Mouse (Mus musculus): ENCODE data around the gene Tra2a. TPM values are rescaled to one million over a fixed set of nuclear protein-coding genes. Genes with fewer than 3 reads are reported as not detected.
A peak's percentile ranks its signal among the peaks of the same experiment; 100 is the strongest.

The Tra2a gene
- total and polyA plus RNA-seq, 3 experiments: 55.4 to 120 (median 103) TPM

DNA sequence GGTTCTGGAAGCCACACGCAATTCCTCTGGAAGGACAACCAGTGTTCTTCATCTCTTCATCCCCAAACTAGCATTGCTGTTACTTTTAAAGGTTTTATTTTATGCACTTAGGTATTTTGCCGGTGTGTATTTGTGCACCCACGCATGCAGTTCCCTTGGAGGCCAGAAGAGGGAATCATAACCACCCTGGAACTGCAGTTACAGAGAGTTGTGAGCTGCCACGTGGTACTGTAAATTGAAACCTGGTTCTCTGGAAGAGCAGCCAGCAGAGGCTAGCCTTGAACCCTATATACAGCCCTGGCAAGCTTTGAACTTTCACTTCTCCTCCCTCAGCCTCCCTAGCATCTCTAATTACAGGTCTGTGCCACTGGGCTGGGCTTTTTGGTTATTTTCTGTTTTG, 30.5 kb downstream of the Tra2a start:
- dilution Hi-C loops (cut with MboI; ENCODE audit: extremely low pct_ligation_motif_present, extremely low pct_unique_long_range_greater_than_20kb, low sequenced_read_pairs): no loop called here
- TF ChIP-seq MEF2A (IDR thresholded peaks at IDR 0.05; ENCODE audit: borderline replicate concordance, low read depth, low read length) (no peak), BHLHE40 (IDR thresholded peaks at IDR 0.05; ENCODE audit: low read depth, low read length) (no peak), ZMIZ1 (IDR thresholded peaks at IDR 0.05; ENCODE audit: low read depth, low read length) (no peak), E2F4 (IDR thresholded peaks at IDR 0.05; ENCODE audit: insufficient replicate concordance, low read depth, low read length) (no peak), HCFC1 (IDR thresholded peaks at IDR 0.05; ENCODE audit: low read depth, low read length) (no peak), PAX5 (IDR thresholded peaks at IDR 0.05; ENCODE audit: low read length) (no peak), NELFE (IDR thresholded peaks at IDR 0.05; ENCODE audit: low read depth, low read length) (no peak), MAFK (IDR thresholded peaks at IDR 0.05; ENCODE audit: insufficient replicate concordance, low read length) (no peak), ZNF384 (IDR thresholded peaks at IDR 0.05; ENCODE audit: low read depth, low read length) (no peak), POLR2AphosphoS2 (IDR thresholded peaks at IDR 0.05; ENCODE audit: low read depth, low read length) (no peak), MAZ (IDR thresholded peaks at IDR 0.05; ENCODE audit: low read depth, low read length) (no peak), RAD21 (IDR thresholded peaks at IDR 0.05; ENCODE audit: low read depth, low read length) (peak; percentile 27), UBTF (IDR thresholded peaks at IDR 0.05; ENCODE audit: low read depth, low read length) (no peak), KAT2A (IDR thresholded peaks at IDR 0.05; ENCODE audit: insufficient replicate concordance, low read length) (no peak), USF1 (IDR thresholded peaks at IDR 0.05; ENCODE audit: low read depth, low read length) (no peak; the same call in 1 of the 2 replicates), ZC3H11A (IDR thresholded peaks at IDR 0.05; ENCODE audit: low read depth, low read length) (no peak), RCOR1 (conservative IDR thresholded peaks at IDR 0.05; ENCODE audit: low read depth, low read length) (no peak), SMC3 (IDR thresholded peaks at IDR 0.05; ENCODE audit: low read depth, low read length) (peak; percentile 52), POLR2A (IDR thresholded peaks at IDR 0.05; ENCODE audit: low read depth, low read length) (no peak), CHD1 (IDR thresholded peaks at IDR 0.05; ENCODE audit: low read depth, low read length) (no peak), NRF1 (IDR thresholded peaks at IDR 0.05; ENCODE audit: low read depth, low read length) (no peak), MXI1 (IDR thresholded peaks at IDR 0.05; ENCODE audit: low read depth, low read length) (no peak), TCF12 (IDR thresholded peaks at IDR 0.05; ENCODE audit: low read depth, low read length) (no peak), ELF1 (IDR thresholded peaks at IDR 0.05; ENCODE audit: low read depth, low read length) (no peak), CHD2 (IDR thresholded peaks at IDR 0.05; ENCODE audit: low read length) (no peak), MYC (IDR thresholded peaks at IDR 0.05; ENCODE audit: low read depth, low read length) (peak; percentile 84), IRF4 (IDR thresholded peaks at IDR 0.05; ENCODE audit: low read depth, low read length) (no peak), USF2 (conservative IDR thresholded peaks at IDR 0.05; ENCODE audit: low read depth, low read length) (no peak), MAX (IDR thresholded peaks at IDR 0.05; ENCODE audit: low read length) (peak; percentile 91), ETS1 (conservative IDR thresholded peaks at IDR 0.05; ENCODE audit: low read depth, low read length) (no peak), CTCF (conservative IDR thresholded peaks at IDR 0.05 in 1 of 2, IDR thresholded peaks at IDR 0.05 in 1 of 2; ENCODE audit: low read depth in 2 of 2, low read length in 2 of 2) (peak; percentile 44 to 60), JUND (conservative IDR thresholded peaks at IDR 0.05; ENCODE audit: low read depth, low read length) (no peak), GABPA (IDR thresholded peaks at IDR 0.05; ENCODE audit: insufficient replicate concordance, low read depth, low read length) (no peak)

More for the DNA sequence above, 30.5 kb downstream of the Tra2a start:
- no peak overlapping the region for H3K4me3 ChIP-seq (replicated peaks in 1 of 3; ENCODE audit: low read depth in 2 of 3, low read length in 2 of 3, poor library complexity in 1 of 3)
- no peaks in the 10 kb centered on the region for H3K79me2 ChIP-seq (replicated peaks; ENCODE audit: control insufficient read depth, extremely low read depth, insufficient read depth, poor library complexity, severe bottlenecking)
- H3K27me3 ChIP-seq (replicated peaks): no peaks in the 10 kb centered on the region
- no peak overlapping the region; the same call in 1 of the 2 replicates for H3K4me2 ChIP-seq (ENCODE audit: insufficient read depth, low read depth, poor library complexity, severe bottlenecking)
- H3K27ac ChIP-seq (ENCODE audit: insufficient read depth, low read depth): no peak overlapping the region
- in situ Hi-C loops (cut with MboI; ENCODE audit: low pct_ligation_motif_present, low pct_unique_long_range_greater_than_20kb, low sequenced_read_pairs): no loop called here
- H3K4me1 ChIP-seq (ENCODE audit: control insufficient read depth in 1 of 2, insufficient read depth in 2 of 2): peaks cover 0 to 5% of the 10 kb centered on the region in 2 experiments; a peak in 2 of 4 replicates
- H3K9me3 ChIP-seq (replicated peaks; ENCODE audit: low read length): no peaks in the 10 kb centered on the region
- DNase-seq (ENCODE audit: extremely low read depth): no peak
- H3K36me3 ChIP-seq (replicated peaks in 1 of 2; ENCODE audit: control insufficient read depth in 1 of 2, insufficient read depth in 1 of 2, low read length in 1 of 2): no peaks in the 10 kb centered on the region
- no peak overlapping the region for H3K9ac ChIP-seq (ENCODE audit: insufficient read depth, low read depth)
